Mouse (Mus musculus): Measurements from ENCODE around the gene Nomo1. TPM values are rescaled to one million over a fixed set of nuclear protein-coding genes. Genes with fewer than 3 reads are reported as not detected.

The Nomo1 gene
- polyA plus RNA-seq (2014; fragmentation: Nextera tagmentation; extraction: Ambion mirVana) = 39.3 and 48.2 TPM in 2 replicates

DNA sequence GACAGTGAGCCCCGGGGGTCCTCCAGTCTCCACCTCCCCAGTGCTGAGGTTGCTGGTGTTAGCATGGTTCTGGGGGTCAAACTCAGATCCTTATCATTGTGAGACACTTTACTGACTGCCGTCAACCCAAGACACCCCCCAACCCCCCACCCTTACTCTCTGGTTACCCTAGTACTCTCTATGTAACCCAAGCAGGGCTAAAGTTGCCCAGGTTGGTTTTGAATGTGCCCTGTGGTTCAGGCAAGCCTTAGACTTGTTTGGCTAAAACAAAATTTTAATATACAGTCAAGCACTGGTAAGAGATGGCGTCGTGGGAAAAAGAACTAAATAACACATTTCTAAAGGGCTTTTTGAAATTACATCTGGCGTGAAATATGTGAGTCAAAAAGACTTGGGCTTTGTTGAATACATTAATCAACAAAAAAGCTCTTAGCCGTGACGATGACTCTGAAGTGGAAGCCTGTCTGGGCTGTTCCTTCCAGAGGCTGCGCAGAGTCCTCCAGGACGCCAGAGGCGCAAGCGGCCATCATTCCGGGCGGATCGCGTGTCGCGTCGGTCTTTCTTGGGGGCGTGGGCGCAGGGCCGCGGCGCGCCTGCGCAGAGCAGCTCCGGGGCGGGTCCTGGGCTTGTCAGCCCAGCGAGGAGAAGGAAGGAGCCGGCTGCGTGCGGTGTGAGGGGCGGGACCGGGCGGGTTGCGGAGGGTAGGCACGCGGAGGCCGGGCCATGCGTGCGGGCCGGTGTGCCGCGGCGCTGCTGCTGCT, at the start of gene Nomo1:
TSS of gene Nomo1 (plus strand) at position 590 of the 761 bp plus-strand sequence.
- Histone ChIP-seq H3K27ac (ENCODE audit: low read depth) (no peak within 1 kb of the TSS), H3K4me1 (replicated peaks; ENCODE audit: control insufficient read depth, insufficient read depth, low read length) (peaks cover 16% of the 10 kb centered on the region), H3K4me3 (ENCODE audit: low read depth, low read length) (peak within 1 kb of the TSS; percentile 93), H3K9ac (ENCODE audit: low read length) (peak within 1 kb of the TSS; percentile 83), H3K4me2 (ENCODE audit: low read length) (peak within 1 kb of the TSS; percentile 88), H3K36me3 (ENCODE audit: control insufficient read depth, insufficient read depth, low read length) (peaks cover 3% of the 10 kb centered on the region), H3K27me3 (replicated peaks; ENCODE audit: control insufficient read depth, insufficient read depth, low read length) (no peaks in the 10 kb centered on the region), H3K9me3 (ENCODE audit: control insufficient read depth, low read length) (no peaks in the 10 kb centered on the region)
- DNase-seq (ENCODE audit: low spot score) (peak; percentile 100), ATAC-seq (replicated peaks; ENCODE audit: low FRiP score, low TSS enrichment, low read depth) (peak; percentile 86)
- 6% methylated on average over 43 of the region's 44 CpGs for whole genome bisulfite sequencing

DNA sequence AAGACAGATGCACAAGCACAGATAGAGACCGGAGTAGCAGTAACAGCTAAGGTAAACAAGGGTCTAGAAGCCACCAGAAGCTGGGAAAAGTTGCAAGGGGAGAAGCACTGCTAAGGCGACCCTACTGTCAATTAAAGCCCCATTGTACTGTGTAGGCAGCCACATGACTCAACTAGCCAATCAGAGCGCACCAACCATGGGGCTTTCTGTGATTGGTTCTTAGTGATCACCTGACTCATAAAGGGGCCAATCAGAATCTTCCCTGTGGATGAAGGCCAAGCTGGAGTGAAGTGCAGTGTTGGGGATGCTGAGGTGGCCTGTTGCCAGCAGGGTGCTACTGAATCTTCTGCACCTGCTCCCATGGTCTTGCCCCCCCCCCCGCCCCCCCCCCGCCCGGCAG, 46.6 kb upstream of the Nomo1 start:
- no peak for ATAC-seq (replicated peaks; ENCODE audit: low FRiP score, low TSS enrichment, low read depth)
- no peak for DNase-seq (ENCODE audit: low spot score)
- no peaks in the 10 kb centered on the region for H3K4me1 ChIP-seq (replicated peaks; ENCODE audit: control insufficient read depth, insufficient read depth, low read length)
- no peaks in the 10 kb centered on the region for H3K9me3 ChIP-seq (ENCODE audit: control insufficient read depth, low read length)
- H3K9ac ChIP-seq (ENCODE audit: low read length) = no peak overlapping the region
- no peak overlapping the region for H3K4me2 ChIP-seq (ENCODE audit: low read length)
- no peaks in the 10 kb centered on the region for H3K27me3 ChIP-seq (replicated peaks; ENCODE audit: control insufficient read depth, insufficient read depth, low read length)
- no peaks in the 10 kb centered on the region for H3K36me3 ChIP-seq (ENCODE audit: control insufficient read depth, insufficient read depth, low read length)
- no peak overlapping the region for H3K27ac ChIP-seq (ENCODE audit: low read depth)
- no peak overlapping the region for H3K4me3 ChIP-seq (ENCODE audit: low read depth, low read length)
- WGBS = 67% methylated on average over 6 of the region's 6 CpGs

DNA sequence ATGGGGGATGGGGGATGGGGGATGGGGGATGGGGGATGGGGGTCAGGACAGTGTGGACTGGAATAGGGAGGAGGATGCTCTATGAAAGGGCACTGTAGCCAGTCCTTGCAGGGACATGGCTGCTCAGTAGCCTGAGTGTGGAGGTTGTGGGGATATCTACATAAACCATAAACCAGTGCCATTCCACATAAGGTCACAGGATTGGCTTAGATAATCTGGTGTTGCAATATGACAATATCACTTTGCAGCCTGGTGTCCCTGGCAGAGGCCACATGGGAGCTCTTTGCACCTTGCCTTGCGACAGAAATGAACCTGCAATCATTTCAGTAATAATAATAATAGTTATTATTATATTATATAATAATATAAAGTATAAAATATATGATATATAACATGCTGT, 45.2 kb upstream of the Nomo1 start:
- WGBS = 86% methylated on average over 1 of the region's 1 CpGs
- H3K4me1 ChIP-seq (replicated peaks; ENCODE audit: control insufficient read depth, insufficient read depth, low read length) = no peaks in the 10 kb centered on the region
- no peaks in the 10 kb centered on the region for H3K27me3 ChIP-seq (replicated peaks; ENCODE audit: control insufficient read depth, insufficient read depth, low read length)
- no peak overlapping the region for H3K9ac ChIP-seq (ENCODE audit: low read length)
- no peak overlapping the region for H3K4me2 ChIP-seq (ENCODE audit: low read length)
- DNase-seq (ENCODE audit: low spot score) (no peak), ATAC-seq (replicated peaks; ENCODE audit: low FRiP score, low TSS enrichment, low read depth) (no peak)
- H3K4me3 ChIP-seq (ENCODE audit: low read depth, low read length) = no peak overlapping the region
- H3K36me3 ChIP-seq (ENCODE audit: control insufficient read depth, insufficient read depth, low read length) = no peaks in the 10 kb centered on the region
- no peak overlapping the region for H3K27ac ChIP-seq (ENCODE audit: low read depth)
- no peaks in the 10 kb centered on the region for H3K9me3 ChIP-seq (ENCODE audit: control insufficient read depth, low read length)

DNA sequence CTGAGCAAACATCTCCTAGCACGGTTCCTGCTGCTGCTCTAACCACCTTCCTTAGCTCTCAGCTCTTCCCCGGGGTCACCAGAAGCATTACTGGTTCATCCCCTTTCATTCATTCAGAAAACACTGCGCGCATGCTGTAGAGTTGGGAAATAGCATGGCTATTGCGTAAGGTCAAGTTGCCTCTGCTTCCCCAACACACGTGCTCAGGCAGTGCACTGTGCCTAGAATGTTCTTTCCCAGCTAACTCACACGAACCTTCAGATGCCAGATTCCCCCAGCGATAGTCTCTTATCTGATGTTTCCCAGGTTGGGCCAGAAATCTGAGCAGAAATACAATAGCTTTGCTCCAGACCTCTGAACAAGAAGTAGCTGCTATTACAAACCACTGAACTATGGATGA, 41.0 kb upstream of the Nomo1 start:
- ATAC-seq (replicated peaks; ENCODE audit: low FRiP score, low TSS enrichment, low read depth) (no peak), DNase-seq (ENCODE audit: low spot score) (no peak)
- no peak overlapping the region for H3K4me2 ChIP-seq (ENCODE audit: low read length)
- no peak overlapping the region for H3K9ac ChIP-seq (ENCODE audit: low read length)
- H3K36me3 ChIP-seq (ENCODE audit: control insufficient read depth, insufficient read depth, low read length) = no peaks in the 10 kb centered on the region
- H3K27me3 ChIP-seq (replicated peaks; ENCODE audit: control insufficient read depth, insufficient read depth, low read length) = no peaks in the 10 kb centered on the region
- H3K9me3 ChIP-seq (ENCODE audit: control insufficient read depth, low read length) = no peaks in the 10 kb centered on the region
- no peak overlapping the region for H3K4me3 ChIP-seq (ENCODE audit: low read depth, low read length)
- 73% methylated on average over 8 of the region's 8 CpGs for WGBS
- H3K4me1 ChIP-seq (replicated peaks; ENCODE audit: control insufficient read depth, insufficient read depth, low read length) = no peaks in the 10 kb centered on the region
- no peak overlapping the region for H3K27ac ChIP-seq (ENCODE audit: low read depth)

DNA sequence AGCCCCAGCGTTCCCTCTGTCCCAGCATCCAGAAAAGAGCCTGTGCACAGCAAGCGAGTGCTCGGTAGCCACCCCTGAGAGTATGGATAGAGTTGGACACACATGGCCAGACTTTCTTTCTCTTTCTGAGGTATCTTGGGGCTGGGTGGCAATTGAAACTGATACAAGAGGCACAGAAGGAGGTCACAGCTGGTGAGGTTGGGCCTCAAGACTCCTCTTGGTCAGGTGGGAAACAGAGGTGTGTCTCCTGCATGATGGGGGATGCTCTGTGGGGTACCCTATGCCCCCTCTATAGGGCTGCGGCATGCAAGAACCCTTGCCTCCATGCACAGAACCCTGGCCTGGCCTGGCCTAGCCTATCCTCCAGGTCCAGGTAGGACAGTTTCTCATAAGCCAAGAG, 32.9 kb upstream of the Nomo1 start:
- H3K9me3 ChIP-seq (ENCODE audit: control insufficient read depth, low read length) = no peaks in the 10 kb centered on the region
- no peak overlapping the region for H3K9ac ChIP-seq (ENCODE audit: low read length)
- no peak overlapping the region for H3K4me2 ChIP-seq (ENCODE audit: low read length)
- H3K4me3 ChIP-seq (ENCODE audit: low read depth, low read length) = no peak overlapping the region
- no peaks in the 10 kb centered on the region for H3K4me1 ChIP-seq (replicated peaks; ENCODE audit: control insufficient read depth, insufficient read depth, low read length)
- 91% methylated on average over 4 of the region's 4 CpGs for WGBS
- H3K36me3 ChIP-seq (ENCODE audit: control insufficient read depth, insufficient read depth, low read length) = no peaks in the 10 kb centered on the region
- no peak for ATAC-seq (replicated peaks; ENCODE audit: low FRiP score, low TSS enrichment, low read depth)
- H3K27me3 ChIP-seq (replicated peaks; ENCODE audit: control insufficient read depth, insufficient read depth, low read length) = no peaks in the 10 kb centered on the region
- DNase-seq (ENCODE audit: low spot score) = no peak
- H3K27ac ChIP-seq (ENCODE audit: low read depth) = no peak overlapping the region

DNA sequence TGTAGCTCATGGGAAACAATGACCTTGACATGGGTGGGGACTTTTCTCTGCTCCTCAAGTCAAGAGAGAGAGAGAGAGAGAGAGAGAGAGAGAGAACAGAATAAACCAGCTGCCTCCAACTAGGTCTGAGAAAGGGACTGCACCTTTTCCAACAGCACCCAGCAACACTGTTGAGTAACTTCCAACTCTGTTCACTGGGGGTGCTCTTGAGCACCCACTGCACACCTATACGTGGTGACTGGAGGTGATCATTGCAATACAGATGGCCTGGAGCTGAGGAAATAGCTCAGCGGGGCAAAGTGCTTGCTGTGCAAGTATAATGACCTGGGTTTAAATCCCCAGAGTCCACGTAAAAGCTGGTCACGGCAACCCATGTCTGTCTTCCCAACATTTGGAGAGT, 30.8 kb upstream of the Nomo1 start:
- H3K27me3 ChIP-seq (replicated peaks; ENCODE audit: control insufficient read depth, insufficient read depth, low read length) = no peaks in the 10 kb centered on the region
- no peaks in the 10 kb centered on the region for H3K4me1 ChIP-seq (replicated peaks; ENCODE audit: control insufficient read depth, insufficient read depth, low read length)
- ATAC-seq (replicated peaks; ENCODE audit: low FRiP score, low TSS enrichment, low read depth) (no peak), DNase-seq (ENCODE audit: low spot score) (no peak)
- H3K4me3 ChIP-seq (ENCODE audit: low read depth, low read length) = no peak overlapping the region
- H3K9ac ChIP-seq (ENCODE audit: low read length) = no peak overlapping the region
- H3K9me3 ChIP-seq (ENCODE audit: control insufficient read depth, low read length) = no peaks in the 10 kb centered on the region
- no peaks in the 10 kb centered on the region for H3K36me3 ChIP-seq (ENCODE audit: control insufficient read depth, insufficient read depth, low read length)
- H3K27ac ChIP-seq (ENCODE audit: low read depth) = no peak overlapping the region
- H3K4me2 ChIP-seq (ENCODE audit: low read length) = no peak overlapping the region
- 47% methylated on average over 4 of the region's 4 CpGs for WGBS

DNA sequence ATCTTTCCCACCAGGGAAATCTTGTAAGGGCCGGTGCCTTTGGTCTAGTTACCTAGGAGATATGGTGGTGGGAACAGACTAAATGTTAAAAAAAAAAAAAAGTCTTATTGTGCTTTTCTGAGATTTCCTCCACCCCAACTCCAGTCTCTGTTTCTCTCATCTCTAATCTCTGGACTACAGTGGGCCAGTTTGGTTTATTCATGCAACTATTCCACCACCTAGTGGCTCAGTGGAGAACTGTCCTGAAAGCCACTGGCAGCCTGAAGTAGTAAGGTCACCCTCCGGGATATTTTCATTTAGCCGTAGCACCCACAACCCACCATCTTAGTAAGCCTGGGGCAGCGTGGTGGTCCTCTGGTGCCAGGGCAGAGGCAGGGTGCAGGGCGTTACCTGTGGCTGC, 23.9 kb upstream of the Nomo1 start:
- WGBS = 14% methylated on average over 5 of the region's 5 CpGs

DNA sequence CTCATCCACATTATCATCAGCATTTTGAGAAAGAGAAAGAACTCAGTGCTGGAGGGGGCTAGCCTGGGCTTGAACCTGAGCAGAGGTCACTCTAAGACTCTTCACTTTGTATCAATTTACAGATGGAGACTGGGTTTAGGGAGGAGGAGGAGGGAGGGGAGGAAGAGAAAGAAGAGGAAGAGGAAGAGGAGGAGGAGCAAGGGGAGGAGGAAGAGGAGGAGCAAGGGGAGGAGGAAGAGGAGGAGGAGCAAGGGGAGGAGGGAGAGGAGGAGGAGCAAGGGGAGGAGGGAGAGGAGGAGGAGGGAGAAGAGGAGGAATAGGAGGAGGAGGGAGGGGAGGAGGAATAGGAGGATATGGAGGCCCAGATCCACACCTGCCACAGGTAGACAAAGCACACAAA, 21.4 kb upstream of the Nomo1 start:
- Histone ChIP-seq H3K27me3 (replicated peaks; ENCODE audit: control insufficient read depth, insufficient read depth, low read length) (no peaks in the 10 kb centered on the region), H3K9ac (ENCODE audit: low read length) (no peak overlapping the region), H3K4me3 (ENCODE audit: low read depth, low read length) (no peak overlapping the region), H3K27ac (ENCODE audit: low read depth) (no peak overlapping the region), H3K4me2 (ENCODE audit: low read length) (no peak overlapping the region), H3K36me3 (ENCODE audit: control insufficient read depth, insufficient read depth, low read length) (no peaks in the 10 kb centered on the region), H3K9me3 (ENCODE audit: control insufficient read depth, low read length) (no peaks in the 10 kb centered on the region), H3K4me1 (replicated peaks; ENCODE audit: control insufficient read depth, insufficient read depth, low read length) (peaks cover 6% of the 10 kb centered on the region; the same call in 1 of the 2 replicates)
- DNase-seq (ENCODE audit: low spot score) (no peak), ATAC-seq (replicated peaks; ENCODE audit: low FRiP score, low TSS enrichment, low read depth) (no peak)

More for the DNA sequence above, 23.9 kb upstream of the Nomo1 start:
- no peaks in the 10 kb centered on the region for H3K36me3 ChIP-seq (ENCODE audit: control insufficient read depth, insufficient read depth, low read length)
- no peaks in the 10 kb centered on the region for H3K27me3 ChIP-seq (replicated peaks; ENCODE audit: control insufficient read depth, insufficient read depth, low read length)
- no peak overlapping the region for H3K9ac ChIP-seq (ENCODE audit: low read length)
- no peaks in the 10 kb centered on the region for H3K9me3 ChIP-seq (ENCODE audit: control insufficient read depth, low read length)
- H3K27ac ChIP-seq (ENCODE audit: low read depth) = no peak overlapping the region
- ATAC-seq (replicated peaks; ENCODE audit: low FRiP score, low TSS enrichment, low read depth) (no peak), DNase-seq (ENCODE audit: low spot score) (peak; percentile 80)
- no peak overlapping the region for H3K4me2 ChIP-seq (ENCODE audit: low read length)
- peaks cover 6% of the 10 kb centered on the region; the same call in 1 of the 2 replicates for H3K4me1 ChIP-seq (replicated peaks; ENCODE audit: control insufficient read depth, insufficient read depth, low read length)
- no peak overlapping the region for H3K4me3 ChIP-seq (ENCODE audit: low read depth, low read length)
